Mouse (Mus musculus) lung, postnatal 0 days (tissue): ENCODE measurements around the gene Tbc1d5. TPM values are rescaled to one million over a fixed set of nuclear protein-coding genes. Genes with fewer than 3 reads are reported as not detected.

ENCODE experiments used
- ATAC-seq: fragments of 200-750 bp; cut with Nextera tagmentation; 2 replicates; pipeline ENCODE4 v1.8.0; 2017; ENCODE audit warnings: moderate library complexity
- DNase-seq: peaks from one replicate; pipeline ENCODE4 v3.0.0-alpha.2; 2016; ENCODE audit warnings: low spot score
- H3K27ac ChIP-seq: fragments of 300-500 bp; sonication (generic); 2 replicates; pipeline ENCODE4 v1.5.1; 2014; ENCODE audit warnings: antibody characterized with exemption, mild to moderate bottlenecking, low read length, mixed read lengths
- H3K27me3 ChIP-seq: fragments of 300-500 bp; sonication (generic); replicated peaks from 2 replicates; pipeline ENCODE4 v1.6.1; 2014; ENCODE audit warnings: low read length, mixed read lengths; ENCODE audit not compliant: insufficient read depth
- H3K36me3 ChIP-seq: fragments of 300-500 bp; sonication (generic); 2 replicates; pipeline ENCODE4 v1.6.1; 2014; ENCODE audit warnings: low read length, mixed read lengths; ENCODE audit not compliant: insufficient read depth
- H3K4me1 ChIP-seq: fragments of 300-500 bp; sonication (generic); 2 replicates; pipeline ENCODE4 v1.6.1; 2014; ENCODE audit warnings: antibody characterized with exemption, low read depth, low read length, mixed read lengths; ENCODE audit not compliant: insufficient read depth
- H3K4me2 ChIP-seq: fragments of 300-500 bp; sonication (generic); replicated peaks from 2 replicates; pipeline ENCODE4 v1.6.1; 2014; ENCODE audit warnings: low read depth, mild to moderate bottlenecking, low read length, moderate library complexity, mixed read lengths
- H3K4me3 ChIP-seq: fragments of 300-500 bp; sonication (generic); 2 replicates; pipeline ENCODE4 v1.5.1; 2014; ENCODE audit warnings: low read depth, low read length
- H3K9ac ChIP-seq: fragments of 300-500 bp; sonication (generic); replicated peaks from 2 replicates; pipeline ENCODE4 v1.6.1; 2014; ENCODE audit warnings: low read depth, mild to moderate bottlenecking
- H3K9me3 ChIP-seq: fragments of 300-500 bp; sonication (generic); 2 replicates; pipeline ENCODE4 v1.6.1; 2016; ENCODE audit warnings: low read length, mixed read lengths
- CTCF ChIP-seq: IDR thresholded peaks from 2 replicates; pipeline ENCODE4 v1.5.1; 2016; ENCODE audit warnings: antibody characterized with exemption, mild to moderate bottlenecking
- EP300 ChIP-seq: IDR thresholded peaks from 2 replicates; pipeline ENCODE4 v1.6.1; 2016; ENCODE audit warnings: antibody characterized with exemption, mild to moderate bottlenecking, control low read depth
- WGBS: fragments of 180-500 bp; shearing (Covaris S2); extraction: QIAGEN DNeasy Blood & Tissue Kit; methylation state at CpG from one replicate; pipeline ENCODE4 v1.1.7; 2014; 5-methylcytosine and 5-hydroxymethylcytosine counted together
- polyA plus RNA-seq: library from polyadenylated mRNA; unstranded; fragments of >200 nt; fragmentation: Nextera tagmentation; extraction: Ambion mirVana; gene quantifications from 2 replicates; pipeline ENCODE4 v1.2.1, GENCODE M21; 2015

The Tbc1d5 gene
- 3.9 and 5.6 TPM in 2 replicates for polyA plus RNA-seq

GRCm38 (mm10) chr17:51179195-51179953 lies at the start of gene Tbc1d5:
Gene Tbc1d5 (minus strand): TSS chr17:51179352.
- DNase-seq = peak; percentile 97
- Histone ChIP-seq H3K9me3 (no peaks in the 10 kb centered on the region), H3K27ac (peak within 1 kb of the TSS; percentile 99), H3K4me1 (peaks cover 5% of the 10 kb centered on the region), H3K4me2 (peak within 1 kb of the TSS; percentile 84), H3K36me3 (no peaks in the 10 kb centered on the region), H3K4me3 (peak within 1 kb of the TSS; percentile 89), H3K9ac (peak within 1 kb of the TSS; percentile 89), H3K27me3 (no peaks in the 10 kb centered on the region)
- WGBS = 4% methylated on average over 51 of the region's 54 CpGs
- peak; percentile 99 for ATAC-seq
- TF ChIP-seq CTCF (0 out of 2 replicates have a peak, but pooled peaks have one; percentile 14), EP300 (no peak)

DNA sequence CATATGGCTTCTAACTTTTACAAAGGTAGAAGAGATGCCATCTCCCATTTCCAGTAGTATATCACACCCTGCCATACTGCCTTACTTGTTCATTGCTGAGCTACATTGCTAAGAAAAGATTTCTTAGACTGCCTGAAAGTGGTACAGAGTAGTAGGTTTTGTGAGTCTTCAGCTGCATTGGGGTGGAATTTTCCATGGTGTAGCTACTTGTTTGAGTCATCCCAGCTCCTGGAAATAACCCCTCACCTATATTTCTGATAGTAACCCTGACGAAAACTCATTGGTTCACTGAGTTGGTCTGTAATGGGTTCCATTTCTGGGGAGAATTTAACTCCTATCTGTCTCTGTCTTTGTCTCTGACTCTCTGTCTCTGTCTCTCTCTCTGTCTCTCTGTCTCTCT lies 46.9 kb upstream of the Tbc1d5 start:
- no peak overlapping the region for H3K4me3 ChIP-seq
- no peak overlapping the region for H3K9ac ChIP-seq
- no peak overlapping the region for H3K4me2 ChIP-seq
- DNase-seq = no peak
- H3K36me3 ChIP-seq = no peaks in the 10 kb centered on the region
- 70% methylated on average over 1 of the region's 1 CpGs for WGBS
- no peak for ATAC-seq
- no peaks in the 10 kb centered on the region for H3K4me1 ChIP-seq
- TF ChIP-seq CTCF (no peak), EP300 (no peak)
- no peaks in the 10 kb centered on the region for H3K9me3 ChIP-seq
- no peaks in the 10 kb centered on the region for H3K27me3 ChIP-seq
- no peak overlapping the region for H3K27ac ChIP-seq

GRCm38 (mm10) chr17:51223152-51223551 lies 44.0 kb upstream of the Tbc1d5 start:
- 37% methylated on average over 4 of the region's 4 CpGs for WGBS

DNA sequence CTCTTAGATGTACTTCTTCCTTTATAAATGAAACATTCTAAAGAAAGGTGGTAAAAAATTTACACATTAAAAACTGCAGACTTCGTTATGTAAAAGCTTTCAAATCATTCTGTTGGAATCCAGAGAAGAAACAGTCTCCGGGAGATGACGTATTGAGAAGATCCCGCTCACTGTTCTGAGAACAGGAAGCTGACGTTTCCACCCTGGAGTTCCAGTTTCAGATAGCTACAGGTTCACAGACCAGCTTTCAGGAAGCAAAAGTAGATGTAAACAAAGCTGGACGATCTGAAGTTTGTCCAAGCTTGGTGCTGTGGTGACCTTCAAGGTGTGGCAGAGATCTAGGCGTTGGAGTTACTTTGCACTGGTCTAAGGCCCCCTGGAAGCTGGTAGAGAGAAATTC lies 41.9 kb upstream of the Tbc1d5 start:
- Histone ChIP-seq H3K9me3 (no peaks in the 10 kb centered on the region), H3K4me2 (no peak overlapping the region; the same call in 1 of the 2 replicates), H3K4me1 (no peaks in the 10 kb centered on the region), H3K27me3 (no peaks in the 10 kb centered on the region), H3K4me3 (no peak overlapping the region), H3K27ac (no peak overlapping the region), H3K9ac (no peak overlapping the region), H3K36me3 (no peaks in the 10 kb centered on the region)
- 0 out of 2 replicates have a peak, but pooled peaks have one; percentile 28 for ATAC-seq
- 49% methylated on average over 7 of the region's 7 CpGs for WGBS
- no peak for TF ChIP-seq EP300
- TF ChIP-seq CTCF = no peak
- peak; percentile 34 for DNase-seq

More at GRCm38 (mm10) chr17:51223152-51223551, 44.0 kb upstream of the Tbc1d5 start:
- ATAC-seq (no peak), DNase-seq (no peak)
- no peaks in the 10 kb centered on the region for H3K27me3 ChIP-seq
- TF ChIP-seq CTCF (no peak), EP300 (no peak)
- no peak overlapping the region for H3K4me2 ChIP-seq
- no peak overlapping the region for H3K27ac ChIP-seq
- H3K4me3 ChIP-seq = no peak overlapping the region
- no peak overlapping the region for H3K9ac ChIP-seq
- H3K9me3 ChIP-seq = no peaks in the 10 kb centered on the region
- no peaks in the 10 kb centered on the region for H3K4me1 ChIP-seq
- H3K36me3 ChIP-seq = no peaks in the 10 kb centered on the region

DNA sequence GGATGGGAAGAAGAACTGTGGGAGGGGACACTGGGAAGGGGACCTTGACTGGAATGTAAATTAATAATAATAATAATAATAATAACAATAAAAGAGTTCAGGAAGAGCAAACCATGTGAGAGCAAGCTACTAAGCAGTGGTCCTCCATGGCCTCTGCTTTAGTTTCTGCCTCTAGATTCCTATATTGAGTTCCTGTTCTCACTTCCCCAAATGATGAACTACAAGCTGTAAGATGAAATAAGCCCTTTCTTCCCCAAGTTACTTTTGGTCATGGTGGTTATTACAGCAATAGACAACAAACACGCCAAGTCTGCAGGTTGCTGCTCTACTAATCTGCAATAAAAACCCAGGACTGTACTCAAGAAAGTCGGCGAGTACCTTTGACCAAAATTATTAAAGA lies 40.7 kb upstream of the Tbc1d5 start:
- no peaks in the 10 kb centered on the region for H3K27me3 ChIP-seq
- TF ChIP-seq EP300 = no peak
- no peak for TF ChIP-seq CTCF
- no peaks in the 10 kb centered on the region for H3K36me3 ChIP-seq
- H3K27ac ChIP-seq = no peak overlapping the region
- H3K9ac ChIP-seq = no peak overlapping the region
- ATAC-seq (no peak), DNase-seq (peak; percentile 31)
- 85% methylated on average over 3 of the region's 3 CpGs for WGBS
- no peaks in the 10 kb centered on the region for H3K9me3 ChIP-seq
- no peaks in the 10 kb centered on the region for H3K4me1 ChIP-seq
- H3K4me2 ChIP-seq = no peak overlapping the region
- H3K4me3 ChIP-seq = no peak overlapping the region

DNA sequence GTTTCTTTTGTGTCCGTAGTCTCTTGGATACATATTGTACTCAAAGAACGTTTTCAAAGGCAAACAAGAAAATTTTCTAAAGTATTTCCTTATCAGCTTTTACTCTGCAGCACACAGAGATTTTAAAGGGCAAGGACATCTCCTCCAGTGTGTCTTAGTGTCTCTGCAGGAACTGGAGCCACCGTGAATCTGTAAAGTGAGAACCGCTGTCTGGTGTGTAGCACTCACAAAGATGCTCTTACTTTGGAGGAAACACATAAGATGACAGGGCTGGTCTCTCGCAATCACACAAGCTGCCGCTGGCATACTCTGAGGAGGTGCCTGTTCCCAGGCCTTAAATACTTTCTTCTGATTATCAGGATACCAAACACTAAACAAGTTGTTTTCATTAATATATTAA lies 37.3 kb upstream of the Tbc1d5 start:
- WGBS = 79% methylated on average over 6 of the region's 6 CpGs
- Histone ChIP-seq H3K9me3 (no peaks in the 10 kb centered on the region), H3K27me3 (no peaks in the 10 kb centered on the region), H3K4me2 (no peak overlapping the region), H3K9ac (no peak overlapping the region), H3K36me3 (no peaks in the 10 kb centered on the region), H3K4me3 (no peak overlapping the region), H3K4me1 (no peaks in the 10 kb centered on the region), H3K27ac (no peak overlapping the region)
- DNase-seq (no peak), ATAC-seq (no peak)
- TF ChIP-seq CTCF (no peak), EP300 (no peak)
